Mouse (Mus musculus) large intestine, adult 2 months (tissue): ENCODE measurements around the gene Ranbp10. TPM values are rescaled to one million over a fixed set of nuclear protein-coding genes. Genes with fewer than 3 reads are reported as not detected.
"Not testable (repeated sequence)": the region's sequence is repeated elsewhere in the genome, so short reads cannot be mapped to it uniquely, and the experiment has no call there.

ENCODE experiments used
- DNase-seq: peaks from one replicate; pipeline ENCODE4 v3.0.0-alpha.2; 2012; ENCODE audit warnings: low read depth, low spot score
- WGBS: fragments of 180-500 bp; shearing (Covaris S2); methylation state at CpG from one replicate; pipeline ENCODE4 v1.1.7; 2018; 5-methylcytosine and 5-hydroxymethylcytosine counted together
- polyA plus RNA-seq: library from polyadenylated mRNA; depleted of rRNA; stranded (reverse); fragments of >200 nt; gene quantifications from 2 replicates; pipeline ENCODE4 v1.2.3, GENCODE M21; 2012

Gene Ranbp10
- polyA plus RNA-seq, 1 experiment: 13.9 TPM

GRCm38 (mm10) chr8:105839209-105839608 lies 12.1 kb upstream of the Ranbp10 start:
- WGBS: 78% methylated on average over 5 of the region's 5 CpGs
- DNase-seq: no peak

GRCm38 (mm10) chr8:105836991-105837390 lies 9.8 kb upstream of the Ranbp10 start:
- 81% methylated on average over 6 of the region's 6 CpGs for WGBS

DNA sequence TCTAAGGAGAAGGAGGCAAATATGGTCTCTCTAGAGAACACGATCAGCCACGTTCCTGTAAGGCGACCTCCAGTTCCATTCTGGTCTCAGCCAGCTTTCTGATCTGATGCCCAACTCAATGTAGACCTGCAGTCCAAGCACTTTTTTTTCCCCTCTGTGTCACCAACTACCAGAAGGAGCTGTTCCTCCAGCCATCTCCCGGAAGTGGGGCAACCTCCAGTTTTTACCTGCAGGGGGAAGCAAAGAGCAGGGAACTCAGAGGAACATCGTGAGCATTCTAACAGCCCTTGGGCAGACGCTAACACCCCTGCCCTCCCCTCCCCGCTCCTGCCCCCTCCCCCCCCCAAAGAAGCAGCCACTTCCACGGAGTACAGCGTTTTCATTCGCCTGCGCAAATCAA lies 8.2 kb upstream of the Ranbp10 start:
- WGBS: 19% methylated on average over 11 of the region's 11 CpGs
- DNase-seq: no peak

More at GRCm38 (mm10) chr8:105836991-105837390, 9.8 kb upstream of the Ranbp10 start:
- DNase-seq: no peak

- not testable (repeated sequence) for DNase-seq
- 76% methylated on average over 2 of the region's 2 CpGs for WGBS
These were observed 6.6 kb upstream of the Ranbp10 start for GRCm38 (mm10) chr8:105833740-105834139.

GRCm38 (mm10) chr8:105826379-105826778 lies 771 bp downstream of the Ranbp10 start:
- DNase-seq: no peak
- WGBS: 4% methylated on average over 4 of the region's 4 CpGs

GRCm38 (mm10) chr8:105825506-105825905 lies 1.6 kb downstream of the Ranbp10 start:
- DNase-seq: no peak
- 48% methylated on average over 4 of the region's 4 CpGs for WGBS

DNA sequence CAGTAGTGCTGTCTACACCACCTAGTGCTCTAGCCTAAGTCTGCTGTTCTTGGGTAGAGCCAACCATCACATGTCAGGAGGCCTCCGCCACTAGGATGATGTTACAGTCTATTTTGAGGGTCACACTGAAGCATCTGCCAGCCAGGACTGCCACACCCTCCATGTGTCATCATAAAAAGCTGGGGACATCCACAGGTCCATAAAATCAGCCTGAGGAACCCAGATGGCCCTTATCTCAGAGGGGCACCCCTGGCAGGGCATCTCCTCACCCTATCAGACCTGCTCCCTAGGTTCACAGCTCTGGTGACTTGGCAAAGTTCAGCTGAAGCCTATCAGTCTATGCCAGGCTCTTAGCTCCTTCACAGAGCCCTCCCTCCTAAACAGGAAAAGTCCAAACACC lies 6.2 kb downstream of the Ranbp10 start:
- WGBS: 93% methylated on average over 1 of the region's 1 CpGs
- no peak for DNase-seq

GRCm38 (mm10) chr8:105819659-105820058 lies 7.5 kb downstream of the Ranbp10 start:
- 93% methylated on average over 3 of the region's 3 CpGs for WGBS
- no peak for DNase-seq

- 93% methylated on average over 6 of the region's 6 CpGs for WGBS
- no peak for DNase-seq
These were observed 13.9 kb downstream of the Ranbp10 start for GRCm38 (mm10) chr8:105813241-105813640.

DNA sequence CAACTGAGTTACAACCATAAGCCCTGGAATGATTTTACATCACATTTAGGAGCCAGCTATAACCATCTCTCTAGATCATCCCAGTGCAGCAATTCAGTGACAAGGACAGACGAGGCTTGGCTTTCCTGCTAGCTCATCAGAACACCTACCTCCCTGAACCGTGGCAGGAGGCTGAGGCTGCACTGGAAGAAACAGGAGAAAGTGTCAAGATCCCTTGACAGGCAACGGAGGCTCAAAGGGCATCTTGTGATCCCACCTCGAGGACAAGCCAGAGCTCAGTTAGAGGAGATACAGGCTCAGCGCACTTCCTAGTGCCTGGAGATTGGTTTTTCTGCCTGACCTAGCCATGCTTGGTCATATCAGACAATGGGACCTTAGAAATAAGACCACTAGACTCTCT lies 14.6 kb downstream of the Ranbp10 start:
- DNase-seq: no peak
- WGBS: 82% methylated on average over 5 of the region's 5 CpGs

GRCm38 (mm10) chr8:105811543-105811942 lies 15.6 kb downstream of the Ranbp10 start:
- 36% methylated on average over 3 of the region's 3 CpGs for WGBS
- no peak for DNase-seq

DNA sequence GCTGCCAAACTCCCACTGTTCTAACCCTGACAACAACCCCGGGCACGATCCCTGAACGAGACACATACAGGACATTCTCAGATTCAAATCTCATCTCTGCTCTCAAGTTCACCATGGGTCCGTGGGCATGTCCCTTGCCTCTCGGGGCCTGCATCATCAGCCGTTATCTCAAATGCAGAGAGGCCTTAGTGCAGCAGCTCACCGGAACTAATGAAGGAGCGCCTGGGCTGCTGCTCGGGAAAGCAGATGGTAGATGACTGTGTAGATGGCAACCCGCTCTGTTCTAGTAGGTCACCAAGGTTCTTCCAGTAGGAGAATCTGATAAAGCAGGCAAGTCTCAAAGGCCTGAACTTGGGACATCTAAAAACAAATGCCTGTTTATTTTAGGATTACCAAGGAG lies 16.1 kb downstream of the Ranbp10 start:
- WGBS: 77% methylated on average over 10 of the region's 10 CpGs
- no peak for DNase-seq

- DNase-seq: no peak
- 85% methylated on average over 6 of the region's 6 CpGs for WGBS
These were observed 16.8 kb downstream of the Ranbp10 start for GRCm38 (mm10) chr8:105810245-105810786.

DNA sequence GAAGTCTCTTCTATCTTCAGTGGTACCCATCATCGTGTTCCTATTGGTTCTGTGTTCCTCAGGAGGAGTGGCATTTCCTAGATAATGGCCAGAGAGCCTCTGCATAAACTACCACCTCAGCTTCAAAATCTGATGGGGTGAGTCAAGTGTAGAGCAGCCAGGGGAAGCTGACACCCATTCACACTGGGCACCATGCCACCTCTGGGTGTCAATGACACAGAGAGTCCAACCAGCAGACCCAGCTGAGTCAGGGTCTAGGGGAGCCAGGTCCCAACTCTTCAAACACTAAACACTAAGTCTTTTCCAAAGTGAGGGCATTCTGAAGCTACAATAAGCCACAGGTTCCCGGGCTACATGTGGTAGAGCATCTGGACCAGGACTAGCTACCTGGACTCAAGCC lies 18.7 kb downstream of the Ranbp10 start:
- DNase-seq: no peak
- WGBS: 81% methylated on average over 2 of the region's 2 CpGs

- 66% methylated on average over 5 of the region's 5 CpGs for WGBS
These were observed 19.4 kb downstream of the Ranbp10 start for GRCm38 (mm10) chr8:105807766-105808165.

DNA sequence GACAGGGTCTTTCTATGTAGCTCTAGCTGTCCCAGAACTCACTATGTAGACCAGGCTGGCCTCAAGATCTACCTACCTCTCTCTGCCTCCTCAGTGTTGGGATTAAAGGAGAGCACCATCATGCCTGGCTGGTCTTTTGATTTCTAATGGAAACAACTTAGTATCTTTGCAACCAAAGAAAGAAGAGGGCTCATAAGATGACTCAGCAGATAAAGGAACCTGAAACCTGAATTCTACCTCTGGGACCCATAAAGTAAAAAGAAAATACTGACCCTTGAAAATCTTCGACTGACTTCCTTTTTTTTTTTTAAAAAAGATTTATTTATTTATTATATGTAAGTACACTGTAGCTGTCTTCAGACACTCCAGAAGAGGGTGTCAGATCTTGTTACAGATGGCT lies 21.2 kb downstream of the Ranbp10 start:
- 37% methylated on average over 1 of the region's 1 CpGs for WGBS
- DNase-seq: no peak

More at GRCm38 (mm10) chr8:105807766-105808165, 19.4 kb downstream of the Ranbp10 start:
- DNase-seq: no peak

- WGBS: 57% methylated on average over 3 of the region's 3 CpGs
These were observed 21.8 kb downstream of the Ranbp10 start for GRCm38 (mm10) chr8:105805346-105805745.

GRCm38 (mm10) chr8:105804797-105805196 lies 22.4 kb downstream of the Ranbp10 start:
- WGBS: 77% methylated on average over 7 of the region's 7 CpGs
- no peak for DNase-seq

More at GRCm38 (mm10) chr8:105805346-105805745, 21.8 kb downstream of the Ranbp10 start:
- DNase-seq: no peak

DNA sequence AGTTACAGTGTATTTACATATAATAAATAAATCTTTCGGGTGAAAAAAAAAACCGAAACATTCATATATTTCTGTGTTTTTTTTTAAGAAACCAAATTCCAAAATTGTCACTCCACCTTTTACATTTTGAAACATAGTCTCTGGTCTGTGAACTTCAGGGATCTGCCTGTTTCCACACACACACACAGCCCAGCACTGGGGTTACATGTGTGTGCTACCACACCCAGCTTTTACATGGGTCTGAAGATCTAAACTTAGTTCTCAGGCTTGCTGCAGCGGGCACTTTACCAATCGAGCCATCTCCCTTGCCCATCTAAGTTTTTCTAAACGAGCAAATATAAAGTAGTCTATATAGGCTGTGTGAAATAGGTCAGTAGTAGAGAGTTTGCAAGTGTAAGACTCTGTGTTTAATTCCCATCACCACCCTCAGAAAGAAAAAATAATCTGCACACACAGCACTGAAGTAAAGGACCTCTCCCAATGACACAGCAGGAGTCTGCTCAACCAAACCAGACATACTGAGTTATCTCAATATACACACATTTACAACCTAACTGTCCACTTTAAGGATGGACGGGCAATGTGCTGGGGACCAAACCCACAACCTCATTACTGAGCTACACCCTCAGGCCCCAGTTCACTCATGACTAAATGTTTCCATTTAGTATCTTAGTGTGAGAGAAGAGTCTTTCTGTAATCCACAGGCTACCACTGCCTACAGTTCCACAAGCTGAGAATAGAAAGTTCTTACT lies 25.8 kb downstream of the Ranbp10 start:
- DNase-seq: no peak
- WGBS: 73% methylated on average over 6 of the region's 6 CpGs

DNA sequence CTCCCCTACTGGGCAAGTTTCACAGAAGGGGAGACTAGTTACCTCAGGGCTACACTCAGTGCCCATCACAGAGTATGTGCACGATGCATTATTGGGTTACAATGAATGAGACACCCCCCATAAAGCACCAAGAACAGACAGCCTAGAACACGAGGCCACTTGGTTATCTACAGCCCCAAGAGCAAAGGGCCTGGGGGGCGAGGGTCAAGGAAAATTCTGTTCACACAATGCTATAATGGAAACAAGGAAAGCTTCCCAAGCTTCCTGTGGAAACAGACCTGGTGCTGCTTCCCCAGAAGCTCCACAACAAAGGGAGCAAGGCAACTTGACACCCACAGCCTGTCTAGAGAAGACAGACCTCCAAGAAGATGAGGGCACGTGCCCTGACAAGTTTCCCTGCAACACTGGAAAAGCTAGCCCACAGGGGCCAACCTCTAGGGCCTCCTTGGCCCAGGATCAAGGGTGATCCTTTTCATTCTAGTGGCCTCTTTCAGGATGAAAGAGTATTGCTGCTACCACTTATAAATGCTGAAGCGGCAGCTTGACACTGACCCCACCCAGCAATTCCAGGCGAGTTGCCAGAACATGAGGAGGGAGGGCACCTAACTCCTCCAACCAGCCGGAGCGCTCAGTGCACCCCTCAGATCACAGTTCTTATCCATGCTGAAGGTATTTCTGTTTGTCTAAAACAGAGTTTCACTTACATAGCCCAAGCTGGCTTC lies 27.9 kb downstream of the Ranbp10 start:
- 22% methylated on average over 8 of the region's 8 CpGs for WGBS
- peak; percentile 70 for DNase-seq

DNA sequence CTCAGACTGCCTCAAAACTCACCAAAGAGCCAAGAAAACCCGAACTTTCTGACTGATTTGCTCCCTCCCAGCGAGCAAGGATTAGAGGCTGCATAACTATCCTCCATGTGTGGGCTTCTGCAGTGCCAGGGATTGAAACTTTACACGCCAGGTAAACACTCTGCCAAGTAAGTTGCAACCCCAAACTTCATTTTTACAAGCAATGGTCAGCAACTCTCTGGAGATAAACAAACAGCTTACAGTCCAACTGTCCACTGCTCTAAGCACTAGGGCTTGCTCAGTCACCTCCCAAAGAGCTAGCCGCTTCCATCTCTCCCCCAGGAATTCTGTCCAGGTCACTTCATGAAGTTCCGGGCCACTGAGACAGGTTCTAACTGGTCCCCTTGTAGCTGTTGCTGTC lies 28.7 kb downstream of the Ranbp10 start:
- WGBS: 82% methylated on average over 5 of the region's 5 CpGs
- DNase-seq: no peak
